Mouse (Mus musculus) left cerebral cortex, adult 6 months (tissue): ENCODE data around the gene Gm14418. TPM values are rescaled to one million over a fixed set of nuclear protein-coding genes. Genes with fewer than 3 reads are reported as not detected.

Experiments used
- long read RNA-seq, 2 experiments: library from polyadenylated mRNA; unstranded; transcript quantifications; one replicate each; pipeline ENCODE4 v2.0.0; 2019 to 2020
- polyA plus RNA-seq: library from polyadenylated mRNA; unstranded; fragments of <200 nt; fragmentation: Nextera tagmentation; gene quantifications from 2 replicates; pipeline ENCODE4 v1.2.3, GENCODE M21; 2021

Gm14418 gene
- polyA plus RNA-seq = 11.3 and 16.2 TPM in 2 replicates
- long read RNA-seq, experiment 1, partial matches to known transcripts = 15 of 31 reads
- long read RNA-seq, experiment 1, other reads (novel, unspliced or antisense) = 13 of 31 reads
- long read RNA-seq, experiment 2, partial matches to known transcripts = 4 of 12 reads
- long read RNA-seq, experiment 2, other reads (novel, unspliced or antisense) = 6 of 12 reads

DNA sequence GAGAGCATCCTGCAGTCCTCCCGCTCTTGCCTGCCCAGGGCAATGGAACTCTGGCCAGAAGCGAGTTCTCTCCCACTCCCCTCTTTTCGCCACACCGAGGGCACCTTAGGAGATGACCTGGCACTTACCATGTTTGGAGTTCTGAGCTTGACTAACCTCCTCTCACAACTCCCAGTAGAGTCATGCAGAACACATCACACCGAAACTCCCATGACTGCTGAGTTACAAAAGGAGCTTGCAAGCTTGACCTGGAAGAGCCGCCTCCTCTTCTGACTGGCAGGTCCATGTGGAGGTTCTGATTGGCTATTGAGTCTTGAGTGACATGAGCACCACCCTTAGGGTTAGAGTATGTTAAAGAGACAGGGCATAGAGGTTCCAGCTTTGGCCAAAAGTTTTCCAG lies at the start of gene Gm14418:
Gene Gm14418, minus strand, starts transcription at position 225 of the 400 bp plus-strand sequence.

Other genes starting within 250 kb of the Gm14418 start
- gene Gm14410, start 191.9 kb downstream of the Gm14418 start, polyA plus RNA-seq = 32.9 and 45.8 TPM in 2 replicates
- not detected in 2 replicates for gene Gm14409, start 131.3 kb downstream of the Gm14418 start, polyA plus RNA-seq
- gene Gm14412, start 74.0 kb downstream of the Gm14418 start, polyA plus RNA-seq = 0.67 and 0.76 TPM in 2 replicates
- 7.3 and 9.7 TPM in 2 replicates for gene Zfp970, start 66.4 kb upstream of the Gm14418 start, polyA plus RNA-seq
- 7.9 and 9.6 TPM in 2 replicates for gene Gm14403, start 99.9 kb upstream of the Gm14418 start, polyA plus RNA-seq
- gene Gm14406, start 179.9 kb upstream of the Gm14418 start, polyA plus RNA-seq = not detected in 2 replicates